Mouse (Mus musculus) frontal cortex, adult (tissue): ENCODE measurements around the gene Kcna3.
A peak's percentile ranks its signal among the peaks of the same experiment; 100 is the strongest.

Experiments used
- ATAC-seq: cut with Nextera tagmentation; 2 replicates; pipeline ENCODE4 v1.9.2; 2017; ENCODE audit warnings: mild to moderate bottlenecking, moderate library complexity, mixed read lengths; ENCODE audit not compliant: low TSS enrichment

Kcna3 gene

GRCm38 (mm10) chr3:107035521-107036457 is at the start of gene Kcna3:
Kcna3 (plus strand) TSS chr3:107036169.
- peak; percentile 66 for ATAC-seq

DNA sequence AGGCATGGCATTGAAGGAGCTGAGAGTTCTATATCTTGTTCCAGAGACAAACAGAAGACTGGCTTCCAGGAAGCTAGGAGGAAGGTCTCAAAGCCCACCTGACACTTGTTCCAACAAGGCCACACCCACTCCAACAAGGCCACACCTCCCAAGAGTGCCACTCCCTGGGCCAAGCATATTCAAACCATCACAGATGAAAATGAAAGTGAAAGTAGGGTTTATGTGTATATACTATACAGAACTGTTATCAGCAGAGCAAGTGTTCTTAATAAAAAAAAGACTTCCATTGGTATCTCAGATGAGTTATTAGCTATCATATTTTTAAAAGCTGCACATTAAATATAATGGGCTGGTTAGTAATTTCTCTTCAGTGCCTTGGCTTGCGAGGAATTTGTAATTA is 44.6 kb upstream of the Kcna3 start:
- ATAC-seq: no peak

GRCm38 (mm10) chr3:106995347-106995746 is 40.6 kb upstream of the Kcna3 start:
- ATAC-seq: no peak

DNA sequence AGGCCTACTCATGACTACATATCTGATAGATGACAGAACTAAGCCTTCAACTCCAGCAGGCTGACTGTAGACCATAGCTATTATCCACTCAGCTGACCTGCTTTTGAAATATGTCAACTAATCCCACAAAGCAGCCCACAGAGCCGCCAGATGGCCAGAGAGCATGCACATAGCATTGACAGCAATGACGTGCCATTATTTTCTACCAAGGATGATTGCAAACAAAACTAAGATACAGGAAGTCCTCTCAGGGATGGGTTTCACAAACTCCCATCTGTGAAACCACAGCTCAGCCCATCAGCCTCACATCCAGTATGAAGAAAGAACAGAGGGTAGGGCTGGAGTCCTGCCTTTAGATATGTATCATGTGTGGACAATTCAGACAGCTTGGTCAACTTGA is 39.8 kb upstream of the Kcna3 start:
- ATAC-seq: no peak

DNA sequence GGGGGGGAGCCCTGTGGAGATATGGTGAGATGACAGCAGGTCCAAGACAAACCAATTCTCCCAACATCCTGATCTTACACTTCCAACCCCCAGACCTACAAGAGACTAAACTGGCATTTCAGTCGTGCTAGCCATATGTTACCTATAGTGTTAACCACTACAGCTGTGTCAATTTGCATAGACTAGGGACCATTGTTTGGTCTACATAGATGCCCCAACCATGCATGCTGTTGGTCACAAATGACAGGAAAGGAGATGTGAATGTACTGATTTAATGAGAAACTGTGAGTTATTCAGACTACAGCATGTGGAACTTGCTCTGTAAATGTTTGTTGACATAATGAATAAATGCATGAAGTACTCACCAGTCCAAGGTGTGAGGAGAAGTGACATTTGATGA is 37.6 kb upstream of the Kcna3 start:
- ATAC-seq: peak; percentile 47

DNA sequence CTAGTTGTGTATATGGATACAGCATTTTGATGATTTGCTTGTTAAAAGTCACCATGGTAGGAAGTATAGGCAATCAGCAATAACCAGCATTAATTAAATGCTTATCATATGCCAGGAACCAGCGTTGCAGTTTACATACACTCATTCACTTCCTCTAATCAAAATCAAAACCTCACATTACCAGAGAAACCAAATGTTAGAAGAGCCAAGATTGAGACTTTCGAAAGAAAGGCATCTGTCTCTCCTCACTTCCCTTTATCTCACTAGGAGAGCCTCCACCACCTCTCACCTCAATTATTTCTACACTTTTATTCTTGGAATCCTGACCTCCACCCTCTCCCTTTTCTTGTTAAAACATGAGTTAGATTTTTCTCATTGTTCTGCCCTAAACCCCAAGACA is 35.8 kb upstream of the Kcna3 start:
- ATAC-seq: no peak

- peak; percentile 45 for ATAC-seq
These were observed 33.5 kb upstream of the Kcna3 start for GRCm38 (mm10) chr3:107002249-107003123.

DNA sequence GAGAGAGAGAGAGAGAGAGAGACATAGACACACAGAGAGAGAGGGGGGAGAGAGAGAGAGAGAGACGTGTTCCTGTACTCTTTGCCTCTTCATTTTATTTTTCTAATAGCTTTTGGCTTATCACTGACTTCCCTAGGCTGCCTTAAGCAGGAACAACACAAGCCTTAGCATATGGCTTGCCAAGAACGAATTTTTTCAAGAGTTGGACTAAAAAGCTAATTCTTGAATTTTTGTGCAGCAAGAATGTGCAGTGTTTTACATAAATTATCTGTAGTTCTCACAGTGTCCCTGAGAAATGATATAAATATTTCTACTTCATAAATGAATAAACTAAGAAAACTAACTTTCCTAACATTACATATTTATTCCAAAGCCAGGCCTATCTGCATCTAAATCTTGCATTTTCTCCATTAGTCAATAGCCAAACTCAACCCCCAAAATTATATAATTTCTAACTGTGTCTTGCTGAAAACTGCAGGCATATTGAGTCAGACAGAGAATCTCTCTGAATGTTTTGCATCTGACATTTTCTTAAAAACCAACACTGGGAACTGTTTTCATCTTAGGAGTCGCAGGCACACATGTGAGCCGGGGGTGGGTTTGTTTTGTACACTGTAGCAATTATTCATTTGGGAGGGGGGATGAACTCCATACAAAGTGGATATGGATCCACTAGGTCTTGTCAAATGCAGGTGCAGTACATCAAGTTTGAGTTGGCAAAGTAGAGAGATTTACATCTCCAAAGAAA is 26.5 kb upstream of the Kcna3 start:
- peak; percentile 94 for ATAC-seq

DNA sequence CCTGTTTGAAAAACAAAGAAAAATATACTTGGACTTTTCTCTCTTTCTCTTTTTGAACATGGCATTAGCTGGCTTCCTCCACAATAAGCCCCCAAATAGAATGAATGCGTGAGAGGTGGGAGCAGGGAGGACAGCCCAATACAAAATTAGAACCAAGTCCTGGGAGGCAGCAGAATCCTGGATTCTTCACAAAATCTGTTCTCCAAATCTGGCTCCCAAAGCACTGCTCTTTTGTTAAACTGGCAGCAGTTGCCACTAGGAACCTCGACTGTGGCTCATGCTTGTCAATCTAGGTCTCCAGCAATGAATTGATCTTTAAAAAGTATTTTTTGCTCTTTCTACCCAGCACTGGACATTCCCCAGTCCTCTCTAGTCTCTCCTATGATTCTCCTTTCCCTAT is 17.7 kb upstream of the Kcna3 start:
- peak; percentile 93 for ATAC-seq

DNA sequence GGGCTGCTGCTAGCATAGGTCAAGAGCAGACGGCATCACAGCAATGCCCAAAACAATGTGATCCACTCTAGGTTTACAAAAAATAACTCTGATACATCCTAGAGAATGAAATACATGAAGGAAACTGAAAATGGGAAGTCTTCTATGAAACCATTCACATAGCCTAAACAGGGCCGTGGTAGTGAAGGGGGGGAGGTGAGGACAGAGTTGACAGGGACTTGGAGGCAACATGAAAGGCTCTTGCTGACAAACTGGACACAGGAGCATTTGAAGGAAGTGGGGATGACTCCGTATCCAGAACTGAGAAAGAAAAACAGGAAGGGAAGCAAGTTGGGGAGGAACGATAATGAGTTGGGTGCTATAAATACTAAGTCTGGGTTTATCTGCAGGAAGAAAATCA is 4.4 kb upstream of the Kcna3 start:
- no peak for ATAC-seq

GRCm38 (mm10) chr3:107034776-107035175 is 1.2 kb upstream of the Kcna3 start:
- no peak for ATAC-seq

DNA sequence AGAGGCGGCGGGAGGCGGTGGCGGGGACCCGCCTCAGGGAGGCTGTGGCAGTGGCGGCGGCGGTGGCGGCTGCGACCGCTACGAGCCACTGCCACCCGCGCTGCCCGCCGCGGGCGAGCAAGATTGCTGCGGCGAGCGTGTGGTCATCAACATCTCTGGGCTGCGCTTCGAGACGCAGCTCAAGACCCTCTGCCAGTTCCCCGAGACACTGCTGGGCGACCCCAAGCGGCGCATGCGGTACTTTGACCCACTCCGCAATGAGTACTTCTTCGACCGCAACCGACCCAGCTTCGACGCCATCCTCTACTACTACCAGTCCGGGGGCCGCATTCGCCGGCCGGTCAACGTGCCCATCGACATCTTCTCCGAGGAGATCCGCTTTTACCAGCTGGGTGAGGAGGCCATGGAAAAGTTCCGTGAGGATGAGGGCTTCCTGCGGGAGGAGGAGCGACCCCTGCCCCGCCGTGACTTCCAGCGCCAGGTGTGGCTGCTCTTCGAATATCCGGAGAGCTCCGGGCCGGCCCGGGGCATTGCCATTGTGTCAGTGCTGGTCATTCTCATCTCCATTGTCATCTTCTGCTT is 580 bp downstream of the Kcna3 start:
- peak; percentile 25 for ATAC-seq

DNA sequence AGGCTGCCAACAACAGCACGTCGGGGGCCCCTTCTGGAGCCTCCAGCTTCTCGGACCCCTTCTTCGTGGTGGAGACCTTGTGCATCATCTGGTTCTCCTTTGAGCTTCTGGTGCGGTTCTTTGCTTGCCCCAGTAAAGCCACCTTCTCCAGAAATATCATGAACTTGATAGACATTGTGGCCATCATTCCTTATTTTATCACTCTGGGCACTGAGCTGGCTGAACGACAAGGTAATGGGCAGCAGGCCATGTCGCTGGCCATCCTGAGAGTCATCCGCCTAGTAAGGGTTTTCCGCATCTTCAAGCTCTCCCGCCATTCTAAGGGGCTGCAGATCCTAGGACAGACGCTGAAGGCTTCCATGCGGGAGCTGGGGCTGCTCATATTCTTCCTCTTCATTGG is 1.1 kb downstream of the Kcna3 start:
- ATAC-seq: no peak

DNA sequence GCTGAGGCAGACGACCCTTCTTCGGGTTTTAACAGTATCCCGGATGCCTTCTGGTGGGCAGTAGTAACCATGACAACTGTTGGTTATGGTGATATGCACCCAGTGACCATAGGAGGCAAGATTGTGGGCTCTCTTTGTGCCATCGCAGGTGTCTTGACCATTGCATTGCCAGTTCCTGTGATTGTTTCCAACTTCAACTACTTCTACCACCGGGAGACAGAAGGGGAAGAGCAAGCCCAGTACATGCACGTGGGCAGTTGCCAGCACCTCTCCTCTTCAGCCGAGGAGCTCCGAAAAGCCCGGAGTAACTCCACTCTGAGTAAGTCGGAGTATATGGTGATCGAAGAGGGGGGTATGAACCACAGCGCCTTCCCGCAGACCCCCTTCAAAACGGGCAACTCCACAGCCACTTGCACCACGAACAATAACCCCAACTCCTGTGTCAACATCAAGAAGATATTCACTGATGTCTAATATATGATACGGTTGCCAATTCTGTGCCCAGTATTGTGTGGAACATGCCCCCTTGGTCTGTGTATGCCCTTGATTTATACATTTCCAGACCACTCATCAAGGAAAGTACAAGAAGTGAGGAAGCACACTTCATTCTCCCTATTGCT is 1.7 kb downstream of the Kcna3 start:
- ATAC-seq: 0 out of 2 replicates have a peak, but pooled peaks have one; percentile 2

DNA sequence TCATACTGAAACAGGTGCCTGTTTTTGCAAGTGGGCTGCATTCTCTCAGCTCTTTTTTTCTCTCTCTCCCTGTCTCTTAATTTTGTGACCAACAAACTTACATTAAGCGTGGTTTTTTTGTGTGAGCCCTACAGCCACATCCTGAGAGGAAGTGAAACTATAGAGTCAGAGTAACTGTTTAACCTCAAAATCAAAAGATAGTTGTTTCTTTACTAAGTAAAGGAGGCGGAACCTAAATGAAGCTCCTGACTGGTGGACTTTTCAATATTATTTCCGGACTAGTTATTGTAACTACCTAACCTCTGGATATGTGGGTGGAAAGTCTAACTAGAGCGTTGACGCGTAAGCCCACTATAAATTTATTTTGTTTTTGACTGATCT is 2.2 kb downstream of the Kcna3 start:
- ATAC-seq: no peak

GRCm38 (mm10) chr3:107038661-107039223 is 2.8 kb downstream of the Kcna3 start:
- ATAC-seq: peak; percentile 31; the same call in 1 of the 2 replicates

GRCm38 (mm10) chr3:107039306-107039705 is 3.3 kb downstream of the Kcna3 start:
- no peak for ATAC-seq

- ATAC-seq: no peak
These were observed 4.4 kb downstream of the Kcna3 start for GRCm38 (mm10) chr3:107040408-107040807.

DNA sequence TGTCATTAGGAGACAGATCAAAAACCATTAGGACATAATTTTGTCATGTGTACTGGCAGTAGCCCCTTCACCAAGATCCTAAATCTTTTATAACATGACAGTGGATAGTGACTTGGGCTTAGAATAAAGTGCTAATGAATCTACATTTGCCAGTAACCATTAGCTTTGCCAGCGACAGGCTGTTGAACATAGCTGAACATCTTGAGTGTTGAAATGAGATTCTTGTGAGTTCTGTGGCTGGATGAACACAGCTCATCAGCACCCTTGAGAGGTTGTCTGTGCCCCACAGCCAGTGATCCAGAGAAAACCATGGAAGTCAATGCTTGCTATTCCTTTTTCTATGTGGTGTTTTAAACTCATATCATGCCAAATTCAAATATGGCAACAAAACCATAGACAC is 5.7 kb downstream of the Kcna3 start:
- ATAC-seq: peak; percentile 35; the same call in 1 of the 2 replicates

GRCm38 (mm10) chr3:107061468-107061867 is 25.5 kb downstream of the Kcna3 start:
- ATAC-seq: no peak

DNA sequence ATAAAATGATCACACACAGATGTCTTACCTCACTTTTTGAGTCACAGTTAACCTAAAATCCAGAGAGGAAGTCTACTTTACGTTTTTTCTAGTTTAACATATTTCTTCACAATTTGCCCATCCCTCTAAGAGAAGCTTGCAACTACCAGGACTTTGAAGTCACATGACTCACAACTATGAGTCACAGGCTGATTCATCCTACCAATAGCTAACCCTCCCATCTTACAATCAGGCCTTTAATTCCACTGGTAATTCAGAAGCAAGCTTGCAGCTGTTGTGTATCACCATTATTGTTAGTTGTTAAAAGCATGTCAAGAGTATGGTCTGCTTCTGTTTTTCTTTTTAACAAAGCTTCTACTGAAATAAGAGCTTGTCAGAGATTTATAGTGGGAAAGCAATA is 26.8 kb downstream of the Kcna3 start:
- peak; percentile 48; the same call in 1 of the 2 replicates for ATAC-seq
